ENCODE assay signal across 11 mouse cellular contexts in genomic region chr8:127076511-127076910, GRCm38 (mm10). TPM values are rescaled to one million over a fixed set of nuclear protein-coding genes. Genes with fewer than 3 reads are reported as not detected.
DNase-seq lines count a peak whose midpoint lies in the region; ATAC-seq and TF ChIP-seq lines count a peak whose summit lies in the region.
"Had no signal": no experiment of that assay in that cellular context is flagged by ENCODE, and none has a peak within 500 bp of the region (broad histone marks: within the 10 kb centered on the region; RNA-seq: fewer than 3 reads in every experiment).

No protein-coding gene starts in this region.

- H3K4me1 ChIP-seq in intestine, postnatal 0 days (replicated peaks; ENCODE audit: control insufficient read depth, insufficient read depth, low read length) = peaks cover 12% of the 10 kb centered on the region
- peaks cover 45% of the 10 kb centered on the region for H3K4me1 ChIP-seq in liver, adult 2 months (ENCODE audit: control insufficient read depth, insufficient read depth, low read length)

- DNase-seq in kidney, adult 8-10 months = peak; percentile 76 to 78
- DNase-seq in liver, adult 2 months (ENCODE audit: extremely low read depth, low read depth, low spot score) = peak; percentile 84
- peak; percentile 68 for DNase-seq in lung, postnatal 36 days
- no peak for DNase-seq in cerebellum, postnatal 4 days (ENCODE audit: low spot score in 2 of 2)
- no peak for DNase-seq in ovary, adult 18-20 months (ENCODE audit: low spot score)
- no peak for DNase-seq in layer of hippocampus, adult 18-20 months (ENCODE audit: low spot score in 2 of 2)
- DNase-seq: retina, postnatal 1 day; thymus, postnatal 36 days had no signal

- H3K27me3 ChIP-seq in intestine, postnatal 0 days (replicated peaks; ENCODE audit: control insufficient read depth, insufficient read depth, low read length) = no peaks in the 10 kb centered on the region
- no peaks in the 10 kb centered on the region for H3K27me3 ChIP-seq in liver, adult 2 months (ENCODE audit: control insufficient read depth, insufficient read depth, low read length)
- H3K27me3 ChIP-seq: hindbrain, embryonic 15.5 days had no signal

- no peaks in the 10 kb centered on the region for H3K36me3 ChIP-seq in intestine, postnatal 0 days (ENCODE audit: control insufficient read depth, insufficient read depth)
- no peaks in the 10 kb centered on the region for H3K36me3 ChIP-seq in liver, adult 2 months (ENCODE audit: control insufficient read depth, insufficient read depth, low read length)
- H3K36me3 ChIP-seq: hindbrain, embryonic 15.5 days had no signal

- H3K4me3 ChIP-seq in intestine, postnatal 0 days (ENCODE audit: low read depth, low read length) = peak overlapping the region; percentile 39
- peak overlapping the region; percentile 44 for H3K4me3 ChIP-seq in liver, adult 2 months (ENCODE audit: insufficient read depth, low read depth, low read length)
- H3K4me3 ChIP-seq: hindbrain, embryonic 15.5 days had no signal

- ATAC-seq in intestine, postnatal 0 days = peak; percentile 90

- peak overlapping the region; percentile 75 for H3K27ac ChIP-seq in intestine, postnatal 0 days (ENCODE audit: low read depth, low read length)
- H3K27ac ChIP-seq in liver, adult 2 months (replicated peaks; ENCODE audit: insufficient read depth, low read depth, low read length) = peak overlapping the region; percentile 82
- H3K27ac ChIP-seq: hindbrain, embryonic 15.5 days had no signal

- no peak for TF ChIP-seq POLR2A in liver, adult 2 months (IDR thresholded peaks at IDR 0.05; ENCODE audit: extremely low read depth, insufficient read depth, low read length)

- no peak overlapping the region for H3K9ac ChIP-seq in intestine, postnatal 0 days (ENCODE audit: low read depth, low read length)
- H3K9ac ChIP-seq in liver, adult 2 months (ENCODE audit: low read depth, low read length) = peak overlapping the region; percentile 4; the same call in 1 of the 2 replicates
- H3K9ac ChIP-seq: hindbrain, embryonic 15.5 days had no signal

- peaks cover 33% of the 10 kb centered on the region for H3K79me2 ChIP-seq in liver, adult 2 months (ENCODE audit: control insufficient read depth, insufficient read depth, low read length)

- WGBS in intestine, postnatal 0 days = 40% methylated on average over 7 of the region's 7 CpGs
- WGBS in liver, adult 2 months = 18% methylated on average over 7 of the region's 7 CpGs

- H3K4me2 ChIP-seq in intestine, postnatal 0 days (replicated peaks; ENCODE audit: low read depth) = peak overlapping the region; percentile 51
- H3K4me2 ChIP-seq: hindbrain, embryonic 15.5 days had no signal

- no peaks in the 10 kb centered on the region for H3K9me3 ChIP-seq in intestine, postnatal 0 days (ENCODE audit: control insufficient read depth)
- H3K9me3 ChIP-seq: hindbrain, embryonic 15.5 days had no signal

- no peak for TF ChIP-seq CTCF in intestine, postnatal 0 days (IDR thresholded peaks at IDR 0.05; ENCODE audit: low read depth)
- no peak for TF ChIP-seq CTCF in liver, adult 2 months (IDR thresholded peaks at IDR 0.05; ENCODE audit: low read depth, low read length)

RNA-seq across cellular contexts. Expression of gene Pard3, which starts 12.8 kb away (rescaled TPM):
- polyA plus RNA-seq in intestine, postnatal 0 days (2015; fragmentation: Nextera tagmentation; extraction: Ambion mirVana) = 12.5 and 14.2 TPM in 2 replicates
- total RNA-seq in liver, adult 2 months (2014; rRNA removed) = 47.4 and 54.9 TPM in 2 replicates
- 61.4 and 62.4 TPM in 2 replicates for polyA plus RNA-seq in liver, adult 2 months (2012; rRNA removed)
- total RNA-seq in layer of hippocampus, adult 18-20 months (2021) = 10 to 100 TPM; 23.7 to 24.4 TPM
- total RNA-seq: common myeloid progenitor, adult 5-6 weeks had no signal

Comparison
In these comparisons a context has a peak if more than half of its experiments do, and no peak if none do; other contexts are left out.
1. DNase-seq: peak in kidney, adult 8-10 months (2 of 2), liver, adult 2 months (single experiment) and lung, postnatal 36 days (single experiment); none in cerebellum, postnatal 4 days (0 of 2), ovary, adult 18-20 months (single experiment) and layer of hippocampus, adult 18-20 months (0 of 2).